Mouse (Mus musculus) stomach, postnatal 0 days (tissue): ENCODE data around the gene Atp6v0a1.

Experiments
- CTCF ChIP-seq: IDR thresholded peaks from 2 replicates; pipeline ENCODE4 v1.5.1; 2016; ENCODE audit warnings: antibody characterized with exemption, low read depth, mild to moderate bottlenecking, moderate library complexity
- EP300 ChIP-seq: optimal IDR thresholded peaks from 2 replicates; pipeline ENCODE3; 2016; ENCODE audit warnings: antibody characterized with exemption

DNA sequence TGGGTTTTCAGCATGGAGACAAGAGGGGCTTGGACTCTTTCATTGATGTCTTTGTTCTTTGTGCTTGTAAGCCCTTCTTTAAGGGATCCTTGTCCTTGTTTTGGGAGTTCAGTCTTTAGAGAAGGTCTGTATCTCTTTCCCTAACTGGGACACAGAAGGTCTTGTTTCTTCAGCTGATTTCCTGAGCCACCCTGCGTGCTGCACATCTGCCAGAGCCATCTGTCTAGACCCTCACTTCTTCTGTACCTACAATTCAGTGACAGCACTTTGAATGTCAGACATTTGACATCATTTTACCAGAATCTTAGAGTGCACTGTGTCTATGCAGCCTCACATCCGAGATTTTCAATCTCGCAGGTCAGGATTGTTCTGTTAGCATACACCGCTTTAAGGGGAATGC lies 36.6 kb downstream of the Atp6v0a1 start:
- TF ChIP-seq CTCF (no peak), EP300 (no peak)
